Mouse (Mus musculus): ENCODE results near the gene Apaf1. TPM values are rescaled to one million over a fixed set of nuclear protein-coding genes. Genes with fewer than 3 reads are reported as not detected.

Apaf1 gene
- total RNA-seq, 2 experiments from 2014 or later = 11.4 to 12.8 TPM

DNA sequence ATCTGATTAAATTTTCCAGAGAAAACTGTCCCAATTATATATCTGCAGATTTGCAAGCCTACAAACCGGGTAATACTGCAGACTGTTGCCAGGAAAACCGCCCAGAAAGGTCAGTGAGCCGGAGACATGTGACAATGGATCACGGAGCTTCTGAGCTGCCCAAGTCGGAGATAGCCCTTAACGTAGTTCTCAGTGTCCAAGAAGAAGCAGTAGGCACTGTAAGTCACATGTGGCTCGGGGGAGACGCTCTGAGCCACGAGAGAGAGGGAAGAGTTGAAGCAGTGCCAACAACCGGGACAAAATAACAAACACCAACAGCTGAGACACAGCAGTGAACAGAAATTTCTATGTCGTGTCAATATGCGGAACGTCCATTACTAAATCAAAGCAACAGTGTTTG lies 81.1 kb downstream of the Apaf1 start:
- intact Hi-C loops (cut with DNase I) = no loop called here
- peak in 1 of 2 experiments; percentile 24 for DNase-seq (ENCODE audit: low spot score in 2 of 2)

DNA sequence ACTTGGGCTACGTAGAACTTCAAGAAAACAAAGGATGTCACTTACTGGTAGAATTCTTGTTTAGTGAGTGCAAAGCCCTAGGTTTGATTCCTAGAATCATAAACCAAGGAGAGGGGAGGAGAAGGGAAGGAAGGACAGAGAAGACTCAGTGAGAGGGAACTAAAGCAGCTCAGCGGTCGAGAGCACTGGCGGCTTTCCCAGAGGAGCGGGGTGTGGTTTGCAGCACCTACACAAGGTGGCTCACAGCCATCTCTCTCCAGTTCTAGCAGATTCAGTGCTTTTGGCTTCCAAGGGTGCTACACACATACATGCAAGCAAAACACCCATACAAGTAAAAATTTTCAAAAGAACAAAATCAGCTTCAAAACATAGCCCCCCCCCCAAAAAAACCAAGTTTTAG lies 82.7 kb downstream of the Apaf1 start:
- DNase-seq (ENCODE audit: low spot score in 2 of 2) = peak; percentile 55 to 61
- intact Hi-C loops (cut with DNase I) = no loop called here

GRCm38 (mm10) chr10:90993869-90994268 lies 88.7 kb downstream of the Apaf1 start:
- no peak for DNase-seq (ENCODE audit: low spot score in 2 of 2)
- intact Hi-C loops (cut with DNase I) = no loop called here

DNA sequence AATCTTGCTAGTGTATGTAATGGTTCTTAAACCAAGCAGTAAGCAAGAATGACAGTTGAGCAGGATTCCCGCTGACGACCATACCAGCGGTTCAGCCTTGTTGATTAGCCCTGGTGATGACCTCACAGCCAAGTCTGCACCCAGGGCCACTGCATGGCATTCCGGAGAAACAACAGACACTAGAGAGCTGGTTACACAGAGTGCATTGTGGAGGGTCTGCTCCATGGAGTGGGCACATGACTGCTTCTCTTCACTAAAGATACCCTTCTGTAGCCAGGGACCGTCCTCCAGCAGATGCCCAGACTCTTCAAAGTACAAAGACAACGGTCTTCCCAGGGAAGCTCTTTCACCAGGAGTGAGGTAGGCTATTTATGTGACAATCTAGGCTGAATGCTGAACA lies 90.3 kb downstream of the Apaf1 start:
- intact Hi-C loops (cut with DNase I) = no loop called here
- no peak for DNase-seq (ENCODE audit: low spot score in 2 of 2)

GRCm38 (mm10) chr10:90990340-90990739 lies 92.2 kb downstream of the Apaf1 start:
- DNase-seq (ENCODE audit: low spot score in 2 of 2) = no peak
- intact Hi-C loops (cut with DNase I) = no loop called here

GRCm38 (mm10) chr10:90983046-90983445 lies 99.5 kb downstream of the Apaf1 start:
- intact Hi-C loops (cut with DNase I) = no loop called here
- no peak for DNase-seq (ENCODE audit: low spot score in 2 of 2)

DNA sequence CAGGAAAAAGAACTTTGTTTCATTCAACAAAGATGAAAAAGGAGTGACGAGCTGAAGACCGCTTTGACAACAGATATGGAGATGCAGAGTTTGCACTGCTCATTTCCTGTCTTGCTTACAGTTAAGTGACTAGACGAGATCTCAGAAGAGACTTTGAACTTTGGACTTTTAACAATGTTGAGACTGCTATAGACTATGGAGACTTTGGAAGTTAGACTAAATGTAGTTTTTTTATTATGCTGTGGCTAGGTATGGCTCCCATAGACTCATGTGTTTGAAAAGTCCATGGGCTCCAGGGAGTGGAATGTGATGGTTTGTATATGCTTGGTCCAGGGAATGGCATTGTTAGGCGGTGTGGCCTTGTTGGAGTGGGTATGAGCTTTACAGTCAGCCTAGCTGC lies 100.8 kb downstream of the Apaf1 start:
- no peak for DNase-seq (ENCODE audit: low spot score in 2 of 2)
- intact Hi-C loops (cut with DNase I) = no loop called here

- intact Hi-C loops (cut with DNase I) = no loop called here
- DNase-seq (ENCODE audit: low spot score in 2 of 2) = no peak
These were observed 108.1 kb downstream of the Apaf1 start for GRCm38 (mm10) chr10:90974491-90974890.

DNA sequence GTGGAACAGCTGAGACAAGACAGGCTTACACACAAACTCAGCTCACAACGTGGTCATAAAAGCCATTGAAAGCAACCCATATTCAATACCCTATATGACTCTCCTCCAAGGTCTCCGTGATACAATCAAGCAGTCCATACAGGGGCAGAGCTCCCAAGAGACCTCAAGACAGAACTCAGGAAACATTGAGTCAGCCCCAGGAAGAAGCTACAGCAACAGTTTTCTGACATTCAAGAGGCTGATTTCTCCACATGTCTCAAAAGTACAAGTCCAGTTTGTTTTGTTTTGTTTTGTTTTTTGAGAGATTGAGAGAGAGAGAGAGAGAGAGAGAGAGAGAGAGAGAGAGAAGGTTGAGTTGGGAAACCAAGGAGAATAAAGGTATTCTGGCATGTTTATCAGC lies 108.5 kb downstream of the Apaf1 start:
- intact Hi-C loops (cut with DNase I) = no loop called here
- DNase-seq (ENCODE audit: low spot score in 2 of 2) = no peak

GRCm38 (mm10) chr10:90970560-90970959 lies 112.0 kb downstream of the Apaf1 start:
- intact Hi-C loops (cut with DNase I) = no loop called here

GRCm38 (mm10) chr10:90969355-90970174 lies 113.0 kb downstream of the Apaf1 start:
- no peak for DNase-seq (ENCODE audit: low spot score in 2 of 2)

More at GRCm38 (mm10) chr10:90970560-90970959, 112.0 kb downstream of the Apaf1 start:
- DNase-seq (ENCODE audit: low spot score in 2 of 2) = no peak

DNA sequence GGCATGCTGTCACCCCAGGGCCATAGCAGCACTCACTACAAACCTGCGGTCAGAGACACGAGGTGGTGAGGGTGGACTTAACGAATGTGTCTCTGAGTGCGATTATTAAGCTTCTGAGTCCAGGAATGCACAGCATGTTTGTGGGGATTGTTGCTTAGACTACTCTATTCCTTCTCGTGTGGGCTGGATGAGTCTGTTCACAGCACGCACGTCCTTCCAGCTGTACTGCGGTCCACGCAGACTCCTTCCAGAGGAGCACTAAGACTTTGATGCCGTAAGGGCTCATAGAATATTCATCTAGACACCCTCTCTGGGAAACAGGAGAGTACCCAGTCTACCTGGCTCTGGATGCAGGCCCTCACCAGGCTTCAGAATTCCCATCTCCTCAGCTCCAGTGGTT lies 114.3 kb downstream of the Apaf1 start:
- peak in 1 of 2 experiments; percentile 38 for DNase-seq (ENCODE audit: low spot score in 2 of 2)
- intact Hi-C loops (cut with DNase I) = loop anchor here (5.0 kb wide), 2 partner anchors 64 to 136 kb away; no protein-coding TSS in a partner anchor

More at GRCm38 (mm10) chr10:90969355-90970174, 113.0 kb downstream of the Apaf1 start:
- intact Hi-C loops (cut with DNase I) = loop anchor here (5.0 kb wide), 2 partner anchors 63 to 137 kb away; no protein-coding TSS in a partner anchor

DNA sequence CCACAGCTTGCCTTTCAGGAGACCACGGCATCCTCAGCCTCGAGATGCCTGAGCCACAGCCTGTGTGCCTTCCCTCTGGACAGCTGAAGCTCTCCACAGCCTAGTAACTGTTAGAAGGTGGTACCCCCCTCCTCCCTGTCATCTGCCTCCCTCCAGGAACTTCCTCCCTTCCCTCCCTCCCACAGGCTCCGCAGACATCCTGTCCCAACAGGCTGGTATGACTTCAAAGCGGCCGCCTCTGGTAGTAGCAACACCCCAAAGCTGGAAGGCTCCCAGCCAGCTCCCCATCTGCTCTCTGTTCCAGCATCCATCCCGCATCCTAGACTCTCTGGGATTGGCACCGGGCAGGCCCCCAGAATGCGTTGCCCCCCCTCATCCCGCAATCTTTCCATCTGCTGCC lies 115.7 kb downstream of the Apaf1 start:
- intact Hi-C loops (cut with DNase I) = loop anchor here (5.0 kb wide), 2 partner anchors 65 to 135 kb away; no protein-coding TSS in a partner anchor
- DNase-seq (ENCODE audit: low spot score in 2 of 2) = peak; percentile 80 to 89

DNA sequence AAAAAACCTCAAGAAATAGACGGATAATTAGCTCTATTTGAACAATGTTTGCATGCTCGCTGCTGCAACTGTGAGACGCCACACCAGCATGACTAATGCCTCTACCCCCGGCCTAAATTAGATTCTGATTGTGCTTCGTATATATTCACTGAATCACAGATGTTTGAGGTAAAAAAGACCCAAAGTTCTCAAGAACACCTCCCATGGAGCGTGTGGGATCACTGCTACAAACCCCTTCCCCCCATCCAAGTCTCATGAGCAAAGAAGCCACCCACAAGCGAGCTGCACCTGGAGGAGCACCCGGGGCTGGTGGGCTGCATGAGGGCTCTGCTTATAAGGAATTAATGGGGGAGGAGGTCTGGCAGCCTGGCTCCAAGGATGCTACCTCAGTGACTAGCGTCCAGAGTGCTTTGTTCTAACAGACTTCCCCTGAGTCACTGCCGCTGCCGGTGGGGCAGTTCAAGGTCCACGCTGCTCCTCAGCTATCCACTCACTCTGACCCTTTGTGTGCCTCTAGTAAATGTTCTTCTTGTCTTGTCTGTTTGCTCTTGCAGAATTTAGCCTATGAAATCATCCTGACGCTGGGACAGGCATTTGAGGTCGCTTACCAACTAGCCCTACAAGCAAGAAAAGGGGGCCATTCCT lies 116.8 kb downstream of the Apaf1 start:
- intact Hi-C loops (cut with DNase I) = loop anchor here (5.0 kb wide), 2 partner anchors 67 to 133 kb away; no protein-coding TSS in a partner anchor
- DNase-seq (ENCODE audit: low spot score in 2 of 2) = no peak

DNA sequence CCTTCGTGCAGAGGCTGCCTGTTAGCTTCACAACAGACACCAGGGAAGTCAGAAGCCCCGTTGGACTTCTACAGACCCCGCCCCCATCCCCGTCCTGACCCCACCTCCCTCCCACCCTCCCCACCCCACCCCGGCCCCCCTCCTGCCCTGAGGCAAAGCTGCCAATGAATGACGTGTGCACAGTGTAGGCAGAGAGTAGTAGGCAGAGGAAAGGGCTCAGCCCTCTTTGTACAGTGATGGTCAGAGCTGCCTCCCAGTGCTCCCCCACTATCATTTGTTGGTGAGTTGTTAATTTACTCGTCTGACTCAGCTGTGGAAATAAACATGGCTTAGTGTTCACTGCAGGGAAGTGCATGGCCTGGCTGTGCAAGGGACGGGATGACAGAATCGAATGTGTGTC lies 118.1 kb downstream of the Apaf1 start:
- DNase-seq (ENCODE audit: low spot score in 2 of 2) = no peak
- intact Hi-C loops (cut with DNase I) = no loop called here

GRCm38 (mm10) chr10:90960374-90960773 lies 122.2 kb downstream of the Apaf1 start:
- intact Hi-C loops (cut with DNase I) = no loop called here
- DNase-seq (ENCODE audit: low spot score in 2 of 2) = no peak

DNA sequence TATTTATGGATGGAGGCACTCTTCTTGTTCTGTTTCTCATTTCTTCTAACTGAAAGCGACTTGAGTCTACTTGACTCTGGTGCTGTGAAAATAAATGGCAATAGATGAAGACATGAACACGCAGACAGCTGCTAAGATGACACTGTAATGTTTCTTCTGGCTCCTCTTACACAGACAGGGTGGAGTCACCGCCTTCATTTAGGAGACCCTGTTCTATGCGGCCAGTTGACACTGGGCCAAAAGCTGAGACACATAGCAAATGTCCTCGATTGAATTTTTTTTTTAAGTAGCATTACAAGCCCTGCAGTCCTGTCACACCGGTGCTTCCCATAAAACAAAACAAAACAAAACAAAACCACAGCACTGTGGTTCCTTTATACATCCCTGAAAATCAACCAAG lies 128.7 kb downstream of the Apaf1 start:
- intact Hi-C loops (cut with DNase I) = no loop called here
- no peak for DNase-seq (ENCODE audit: low spot score in 2 of 2)

GRCm38 (mm10) chr10:90953103-90953709 lies 129.4 kb downstream of the Apaf1 start:
- intact Hi-C loops (cut with DNase I) = no loop called here
- no peak for DNase-seq (ENCODE audit: low spot score in 2 of 2)

DNA sequence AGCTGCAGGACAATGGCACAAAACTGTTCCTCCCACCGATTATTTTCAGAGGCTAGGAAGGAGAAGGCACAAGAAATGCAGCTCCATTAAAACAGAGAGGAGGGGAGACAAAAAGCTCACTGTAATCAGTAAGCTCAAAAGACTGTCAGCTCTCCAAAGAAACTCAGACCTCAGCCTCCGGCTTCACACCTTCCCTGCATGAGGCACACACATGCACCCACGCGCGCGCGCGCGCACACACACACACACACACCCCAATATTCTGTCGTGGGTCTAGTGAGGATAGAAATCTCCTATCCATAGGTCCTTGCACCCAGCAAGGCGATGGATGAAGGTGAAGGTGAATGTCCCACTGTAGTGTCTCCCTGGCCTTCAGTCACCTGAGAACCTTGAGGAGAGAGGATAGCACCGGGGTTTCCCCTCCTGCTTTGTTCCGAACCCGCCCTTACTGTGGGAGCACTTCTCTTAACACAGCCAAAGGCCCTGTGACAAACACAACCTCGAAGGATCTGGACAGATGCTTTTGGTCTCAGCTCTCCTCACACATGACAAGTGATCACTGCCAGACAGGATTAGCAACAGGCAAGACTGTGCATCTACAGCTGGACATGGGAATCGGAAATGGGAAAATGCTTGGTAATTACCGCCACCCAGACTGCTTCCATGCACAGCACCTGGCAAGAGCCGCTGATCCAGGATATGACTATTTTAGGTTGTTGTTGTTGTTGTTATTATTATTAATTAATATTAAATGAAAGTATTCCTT lies 134.8 kb downstream of the Apaf1 start:
- intact Hi-C loops (cut with DNase I) = no loop called here
- no peak for DNase-seq (ENCODE audit: low spot score in 2 of 2)

DNA sequence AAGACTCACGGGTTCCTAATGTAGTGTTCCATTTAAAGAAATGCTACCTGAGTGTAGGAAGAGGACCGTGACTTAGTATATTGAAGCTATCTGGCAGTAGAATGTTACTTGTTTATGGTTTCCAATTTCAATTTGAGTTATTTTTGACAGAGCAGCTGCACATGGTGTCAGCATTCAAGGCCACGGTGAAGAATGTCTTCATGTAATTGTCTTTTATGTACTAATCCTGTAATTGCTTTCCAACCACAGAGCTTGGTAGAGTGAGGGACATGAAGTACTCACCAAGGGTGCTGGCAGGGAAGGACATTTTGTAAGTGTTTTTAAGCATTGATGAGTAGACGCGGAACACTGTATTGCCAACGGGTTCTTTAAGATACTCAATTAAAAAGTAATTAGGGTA lies 135.5 kb downstream of the Apaf1 start:
- intact Hi-C loops (cut with DNase I) = no loop called here
- no peak for DNase-seq (ENCODE audit: low spot score in 2 of 2)

All from left cerebral cortex, postnatal 36 days (tissue).